Mouse (Mus musculus) hindbrain, embryonic 11.5 days (tissue): ENCODE measurements around the gene Stard7. TPM values are rescaled to one million over a fixed set of nuclear protein-coding genes. Genes with fewer than 3 reads are reported as not detected.
"Not testable (repeated sequence)": the region's sequence is repeated elsewhere in the genome, so short reads cannot be mapped to it uniquely, and the experiment has no call there.

Experiments
- ATAC-seq: fragments of 200-750 bp; cut with Nextera tagmentation; 2 replicates; pipeline ENCODE4 v1.8.0; 2017; ENCODE audit warnings: mild to moderate bottlenecking, moderate TSS enrichment, moderate library complexity; ENCODE audit not compliant: low FRiP score
- DNase-seq: peaks from one replicate; pipeline ENCODE4 v3.0.0-alpha.2; 2015; ENCODE audit warnings: low spot score
- H3K27ac ChIP-seq: fragments of 300-500 bp; sonication (generic); 2 replicates; pipeline ENCODE4 v1.5.1; 2014; ENCODE audit warnings: mild to moderate bottlenecking, low read depth, low read length
- H3K27me3 ChIP-seq: fragments of 300-500 bp; sonication (generic); 2 replicates; pipeline ENCODE4 v1.6.1; 2014; ENCODE audit warnings: mild to moderate bottlenecking, low read length, moderate library complexity, mixed read lengths; ENCODE audit not compliant: control insufficient read depth, insufficient read depth
- H3K36me3 ChIP-seq: fragments of 300-500 bp; sonication (generic); 2 replicates; pipeline ENCODE4 v1.6.1; 2014; ENCODE audit warnings: mild to moderate bottlenecking, low read length, moderate library complexity, mixed read lengths; ENCODE audit not compliant: control insufficient read depth, insufficient read depth
- H3K4me1 ChIP-seq: fragments of 300-500 bp; sonication (generic); replicated peaks from 2 replicates; pipeline ENCODE4 v1.6.1; 2014; ENCODE audit warnings: low read length, mixed read lengths; ENCODE audit not compliant: control insufficient read depth, insufficient read depth
- H3K4me2 ChIP-seq: fragments of 300-500 bp; sonication (generic); replicated peaks from 2 replicates; pipeline ENCODE4 v1.6.1; 2014; ENCODE audit warnings: mild to moderate bottlenecking, low read depth, low read length
- H3K4me3 ChIP-seq: fragments of 300-500 bp; sonication (generic); 2 replicates; pipeline ENCODE4 v1.5.1; 2014; ENCODE audit warnings: low read depth, low read length
- H3K9ac ChIP-seq: fragments of 300-500 bp; sonication (generic); 2 replicates; pipeline ENCODE4 v1.6.1; 2014; ENCODE audit warnings: low read depth, low read length
- H3K9me3 ChIP-seq: fragments of 300-500 bp; sonication (generic); 2 replicates; pipeline ENCODE4 v1.6.1; 2016; ENCODE audit warnings: low read length; ENCODE audit not compliant: control insufficient read depth
- WGBS: fragments of 180-500 bp; shearing (Covaris S2); extraction: QIAGEN DNeasy Blood & Tissue Kit; methylation state at CpG from one replicate; pipeline ENCODE4 v1.1.7; 2014; 5-methylcytosine and 5-hydroxymethylcytosine counted together
- polyA plus RNA-seq: library from polyadenylated mRNA; unstranded; fragments of >200 nt; fragmentation: Nextera tagmentation; extraction: Ambion mirVana; gene quantifications from 2 replicates; pipeline ENCODE4 v1.2.1, GENCODE M21; 2014

The Stard7 gene
- polyA plus RNA-seq, 1 experiment from 2014 or later: 79.5 TPM

DNA sequence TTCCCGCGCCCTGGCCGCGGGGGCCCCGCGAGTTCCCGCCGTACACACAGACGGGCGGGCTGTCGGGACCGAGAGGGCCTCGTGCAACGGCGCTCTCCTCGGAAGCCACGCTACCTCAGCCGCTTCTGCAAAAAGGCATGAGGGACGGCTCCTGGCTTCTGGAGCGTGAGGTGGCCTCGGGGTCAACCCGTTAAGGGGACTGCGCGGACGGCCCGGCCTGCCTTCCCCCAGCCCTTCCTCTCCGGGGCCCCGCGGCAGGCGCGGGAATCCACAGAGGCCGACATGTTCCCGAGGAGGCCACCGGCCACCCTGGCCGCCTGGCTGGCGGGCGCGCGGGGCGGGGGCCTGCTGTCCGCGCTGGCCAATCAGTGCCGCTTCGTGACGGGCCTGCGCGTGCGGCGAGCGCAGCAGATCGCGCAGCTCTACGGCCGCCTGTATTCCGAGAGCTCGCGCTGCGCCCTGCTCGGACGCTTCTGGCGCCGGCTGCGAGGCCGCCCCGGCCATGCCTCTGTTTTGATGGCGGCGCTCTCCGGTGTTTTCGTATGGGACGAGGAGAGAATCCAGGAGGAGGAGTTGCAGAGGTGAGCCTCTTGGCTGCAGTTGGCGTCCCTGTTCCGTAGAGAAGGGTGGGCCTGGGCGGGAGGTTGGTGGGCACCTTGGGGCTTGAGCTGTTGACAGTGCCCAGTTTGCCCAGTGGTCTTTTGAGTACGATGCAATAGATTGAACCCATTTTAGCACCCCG is 453 bp downstream of the Stard7 start:
- Histone ChIP-seq H3K36me3 (no peaks in the 10 kb centered on the region), H3K27me3 (no peaks in the 10 kb centered on the region), H3K4me2 (peak overlapping the region; percentile 82), H3K27ac (peak overlapping the region; percentile 89), H3K4me1 (no peaks in the 10 kb centered on the region), H3K4me3 (peak overlapping the region; percentile 94), H3K9ac (peak overlapping the region; percentile 90), H3K9me3 (no peaks in the 10 kb centered on the region)
- peak; percentile 97 for ATAC-seq
- DNase-seq: peak; percentile 88
- whole genome bisulfite sequencing: under 1% methylated on average over 73 of the region's 75 CpGs

- peak; percentile 33 for DNase-seq
- H3K27ac ChIP-seq: peak overlapping the region; percentile 89
- ATAC-seq: no peak
- H3K4me1 ChIP-seq: no peaks in the 10 kb centered on the region
- no peaks in the 10 kb centered on the region for H3K36me3 ChIP-seq
- WGBS: 17% methylated on average over 8 of the region's 8 CpGs
- H3K4me2 ChIP-seq: peak overlapping the region; percentile 82
- peak overlapping the region; percentile 94 for H3K4me3 ChIP-seq
- peak overlapping the region; percentile 90 for H3K9ac ChIP-seq
- no peaks in the 10 kb centered on the region for H3K27me3 ChIP-seq
- H3K9me3 ChIP-seq: no peaks in the 10 kb centered on the region
Measured at GRCm38 (mm10) chr2:127271042-127271515, 1.1 kb downstream of the Stard7 start.

DNA sequence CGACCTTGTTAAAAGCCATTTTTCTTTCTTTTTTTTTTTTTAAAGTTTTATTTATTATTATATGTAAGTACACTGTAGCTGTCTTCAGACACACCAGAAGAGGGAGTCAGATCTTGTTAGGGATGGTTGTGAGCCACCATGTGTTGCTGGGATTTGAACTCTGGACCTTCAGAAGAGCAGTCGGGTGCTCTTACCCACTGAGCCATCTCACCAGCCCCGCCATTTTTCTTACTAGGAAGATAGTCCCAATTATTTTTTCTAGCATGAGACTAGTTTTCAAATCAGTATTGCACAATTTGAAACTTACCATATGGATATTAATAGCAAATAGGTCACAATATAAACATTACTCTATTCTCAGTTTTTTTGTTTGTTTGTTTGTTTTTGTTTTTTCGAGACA is 2.0 kb downstream of the Stard7 start:
- H3K4me2 ChIP-seq, ATAC-seq, H3K4me1 ChIP-seq, H3K4me3 ChIP-seq, H3K27me3 ChIP-seq, H3K9me3 ChIP-seq, H3K27ac ChIP-seq, H3K9ac ChIP-seq, DNase-seq, H3K36me3 ChIP-seq: not testable (repeated sequence)
- 92% methylated on average over 4 of the region's 4 CpGs for WGBS

DNA sequence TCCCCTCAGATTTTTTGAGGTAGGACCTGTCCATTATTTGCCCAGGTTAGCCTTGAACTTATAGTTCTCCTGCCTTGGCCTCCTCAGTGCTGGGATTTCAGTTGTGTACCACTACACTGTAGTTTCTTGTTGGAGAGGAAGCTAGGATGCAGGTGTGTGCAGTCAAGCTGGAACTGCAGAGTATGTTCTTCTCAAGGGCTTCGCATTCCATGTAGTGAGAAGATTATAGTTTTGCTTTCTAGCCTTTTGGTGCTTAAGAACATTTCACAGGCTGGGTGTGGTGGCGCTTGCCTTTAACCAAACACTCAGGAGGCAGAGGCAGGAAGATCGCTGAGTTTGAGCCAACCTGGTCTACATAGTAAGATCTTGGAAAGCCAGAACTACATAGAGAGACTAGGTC is 2.8 kb downstream of the Stard7 start:
- no peak for ATAC-seq
- WGBS: over 99% methylated on average over 3 of the region's 3 CpGs
- H3K4me3 ChIP-seq: no peak overlapping the region
- no peaks in the 10 kb centered on the region for H3K9me3 ChIP-seq
- H3K4me2 ChIP-seq: no peak overlapping the region
- no peaks in the 10 kb centered on the region for H3K27me3 ChIP-seq
- H3K36me3 ChIP-seq: no peaks in the 10 kb centered on the region
- DNase-seq: no peak
- no peak overlapping the region for H3K9ac ChIP-seq
- no peaks in the 10 kb centered on the region for H3K4me1 ChIP-seq
- H3K27ac ChIP-seq: no peak overlapping the region

- H3K4me3 ChIP-seq: no peak overlapping the region
- ATAC-seq (no peak), DNase-seq (no peak)
- WGBS: 95% methylated on average over 2 of the region's 2 CpGs
- H3K27me3 ChIP-seq: no peaks in the 10 kb centered on the region
- H3K9me3 ChIP-seq: no peaks in the 10 kb centered on the region
- H3K9ac ChIP-seq: no peak overlapping the region
- no peak overlapping the region for H3K27ac ChIP-seq
- H3K36me3 ChIP-seq: no peaks in the 10 kb centered on the region
- H3K4me2 ChIP-seq: no peak overlapping the region
- no peaks in the 10 kb centered on the region for H3K4me1 ChIP-seq
Measured at GRCm38 (mm10) chr2:127274590-127274989, 4.6 kb downstream of the Stard7 start.

GRCm38 (mm10) chr2:127275551-127276320 is 5.7 kb downstream of the Stard7 start:
- Histone ChIP-seq H3K4me2 (no peak overlapping the region), H3K36me3 (no peaks in the 10 kb centered on the region), H3K9me3 (no peaks in the 10 kb centered on the region), H3K27ac (no peak overlapping the region), H3K9ac (no peak overlapping the region), H3K4me3 (no peak overlapping the region), H3K4me1 (no peaks in the 10 kb centered on the region), H3K27me3 (no peaks in the 10 kb centered on the region)
- 91% methylated on average over 5 of the region's 5 CpGs for WGBS
- ATAC-seq: no peak
- no peak for DNase-seq

DNA sequence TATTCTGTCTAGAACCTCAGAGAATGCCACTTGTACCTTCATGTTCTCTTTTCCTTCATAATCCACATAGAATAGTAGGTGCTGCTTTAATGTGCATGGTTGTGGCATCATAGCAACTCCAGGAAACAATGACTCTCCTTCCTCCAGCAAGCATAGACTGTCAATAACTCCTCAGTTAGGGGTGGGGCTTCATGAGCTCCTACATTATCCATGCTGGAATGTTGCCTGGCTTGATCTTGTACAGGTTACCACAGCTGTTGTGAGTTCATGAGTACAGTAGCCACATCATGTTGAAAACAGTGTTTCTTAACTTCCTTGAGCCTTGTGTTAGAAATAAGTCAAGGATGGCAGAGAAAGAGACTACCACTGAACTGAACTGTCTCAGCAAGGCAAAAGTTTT is 8.1 kb downstream of the Stard7 start:
- no peaks in the 10 kb centered on the region for H3K36me3 ChIP-seq
- H3K27me3 ChIP-seq: no peaks in the 10 kb centered on the region
- H3K9ac ChIP-seq: no peak overlapping the region
- H3K9me3 ChIP-seq: no peaks in the 10 kb centered on the region
- no peaks in the 10 kb centered on the region for H3K4me1 ChIP-seq
- no peak overlapping the region for H3K4me3 ChIP-seq
- H3K4me2 ChIP-seq: no peak overlapping the region
- H3K27ac ChIP-seq: no peak overlapping the region
- ATAC-seq: no peak
- DNase-seq: no peak

GRCm38 (mm10) chr2:127292250-127292649 is 22.2 kb downstream of the Stard7 start:
- WGBS: 92% methylated on average over 4 of the region's 4 CpGs
- no peak for DNase-seq
- peaks cover 6% of the 10 kb centered on the region; the same call in 1 of the 2 replicates for H3K36me3 ChIP-seq

More at GRCm38 (mm10) chr2:127292250-127292649, 22.2 kb downstream of the Stard7 start:
- no peak overlapping the region for H3K4me2 ChIP-seq
- ATAC-seq: no peak
- H3K4me1 ChIP-seq: no peaks in the 10 kb centered on the region
- H3K9ac ChIP-seq: no peak overlapping the region
- no peaks in the 10 kb centered on the region for H3K9me3 ChIP-seq
- no peak overlapping the region for H3K4me3 ChIP-seq
- H3K27me3 ChIP-seq: no peaks in the 10 kb centered on the region
- no peak overlapping the region for H3K27ac ChIP-seq
